Mouse (Mus musculus) forebrain, embryonic 11.5 days (tissue): Measurements from ENCODE around the gene Prokr2. TPM values are rescaled to one million over a fixed set of nuclear protein-coding genes. Genes with fewer than 3 reads are reported as not detected.

Experiments used
- ATAC-seq: fragments of 200-750 bp; cut with Nextera tagmentation; replicated peaks from 2 replicates; pipeline ENCODE4 v1.8.0; 2017; ENCODE audit warnings: moderate TSS enrichment; ENCODE audit not compliant: low FRiP score
- DNase-seq: peaks from one replicate; pipeline ENCODE4 v3.0.0-alpha.2; 2017; ENCODE audit warnings: low spot score
- H3K27ac ChIP-seq: fragments of 300-500 bp; sonication (generic); 2 replicates; pipeline ENCODE4 v1.5.1; 2014; ENCODE audit warnings: low read depth, low read length
- H3K27me3 ChIP-seq: fragments of 300-500 bp; sonication (generic); 2 replicates; pipeline ENCODE4 v1.6.1; 2014; ENCODE audit warnings: mild to moderate bottlenecking, low read length, mixed read lengths; ENCODE audit not compliant: control insufficient read depth, insufficient read depth
- H3K36me3 ChIP-seq: fragments of 300-500 bp; sonication (generic); 2 replicates; pipeline ENCODE4 v1.6.1; 2014; ENCODE audit warnings: mild to moderate bottlenecking, low read length, moderate library complexity, mixed read lengths; ENCODE audit not compliant: control insufficient read depth, insufficient read depth
- H3K4me1 ChIP-seq: fragments of 300-500 bp; sonication (generic); replicated peaks from 2 replicates; pipeline ENCODE4 v1.6.1; 2014; ENCODE audit warnings: low read length, mixed read lengths; ENCODE audit not compliant: control insufficient read depth, insufficient read depth
- H3K4me2 ChIP-seq: fragments of 300-500 bp; sonication (generic); 2 replicates; pipeline ENCODE4 v1.6.1; 2014; ENCODE audit warnings: low read depth, mild to moderate bottlenecking, low read length, moderate library complexity, mixed read lengths; ENCODE audit not compliant: severe bottlenecking
- H3K4me3 ChIP-seq: fragments of 300-500 bp; sonication (generic); 2 replicates; pipeline ENCODE4 v1.5.1; 2014; ENCODE audit warnings: low read depth, low read length
- H3K9ac ChIP-seq: fragments of 300-500 bp; sonication (generic); 2 replicates; pipeline ENCODE4 v1.6.1; 2014; ENCODE audit warnings: low read length
- H3K9me3 ChIP-seq: fragments of 300-500 bp; sonication (generic); 2 replicates; pipeline ENCODE4 v1.6.1; 2016; ENCODE audit warnings: low read length, mixed read lengths; ENCODE audit not compliant: control insufficient read depth
- WGBS: fragments of 180-500 bp; shearing (Covaris S2); extraction: QIAGEN DNeasy Blood & Tissue Kit; methylation state at CpG from one replicate; pipeline ENCODE4 v1.1.7; 2014; 5-methylcytosine and 5-hydroxymethylcytosine counted together
- polyA plus RNA-seq: library from polyadenylated mRNA; unstranded; fragments of >200 nt; fragmentation: Nextera tagmentation; extraction: Ambion mirVana; gene quantifications from 2 replicates; pipeline ENCODE4 v1.2.1, GENCODE M21; 2014

Prokr2 gene
- polyA plus RNA-seq, 1 experiment from 2014 or later = 3.3 TPM

- DNase-seq (no peak), ATAC-seq (no peak)
- Histone ChIP-seq H3K9me3 (peaks cover 4% of the 10 kb centered on the region; the same call in 1 of the 2 replicates), H3K4me2 (no peak overlapping the region), H3K27ac (no peak overlapping the region), H3K36me3 (no peaks in the 10 kb centered on the region), H3K4me3 (no peak overlapping the region), H3K27me3 (no peaks in the 10 kb centered on the region), H3K9ac (no peak overlapping the region), H3K4me1 (no peaks in the 10 kb centered on the region)
- WGBS = 71% methylated on average over 1 of the region's 1 CpGs
Measured at GRCm38 (mm10) chr2:132395753-132396152, 10.5 kb upstream of the Prokr2 start.

GRCm38 (mm10) chr2:132390607-132391160, 5.4 kb upstream of the Prokr2 start:
- ATAC-seq (no peak), DNase-seq (no peak)
- H3K4me1 ChIP-seq = no peaks in the 10 kb centered on the region
- H3K9me3 ChIP-seq = no peaks in the 10 kb centered on the region
- H3K9ac ChIP-seq = no peak overlapping the region
- no peak overlapping the region for H3K27ac ChIP-seq
- no peaks in the 10 kb centered on the region for H3K27me3 ChIP-seq
- no peak overlapping the region for H3K4me3 ChIP-seq
- H3K4me2 ChIP-seq = no peak overlapping the region
- no peaks in the 10 kb centered on the region for H3K36me3 ChIP-seq
- WGBS = 88% methylated on average over 8 of the region's 8 CpGs

GRCm38 (mm10) chr2:132389562-132389961, 4.3 kb upstream of the Prokr2 start:
- DNase-seq (peak; percentile 63), ATAC-seq (no peak)
- Histone ChIP-seq H3K27me3 (no peaks in the 10 kb centered on the region; the same call in 1 of the 2 replicates), H3K9me3 (no peaks in the 10 kb centered on the region), H3K27ac (no peak overlapping the region), H3K4me3 (no peak overlapping the region), H3K9ac (no peak overlapping the region), H3K36me3 (no peaks in the 10 kb centered on the region), H3K4me1 (0 out of 2 replicates have a peak, but pooled peaks cover 1% of the 10 kb centered on the region), H3K4me2 (no peak overlapping the region)
- 24% methylated on average over 7 of the region's 7 CpGs for WGBS

GRCm38 (mm10) chr2:132384511-132385193, 595 bp downstream of the Prokr2 start:
- under 1% methylated on average over 31 of the region's 31 CpGs for WGBS
- ATAC-seq (peak; percentile 68), DNase-seq (no peak)
- Histone ChIP-seq H3K4me3 (peak overlapping the region; percentile 57), H3K36me3 (no peaks in the 10 kb centered on the region), H3K4me2 (peak overlapping the region; percentile 96), H3K27me3 (peaks cover 4% of the 10 kb centered on the region; the same call in 1 of the 2 replicates), H3K9me3 (no peaks in the 10 kb centered on the region), H3K9ac (peak overlapping the region; percentile 59), H3K27ac (no peak overlapping the region), H3K4me1 (0 out of 2 replicates have a peak, but pooled peaks cover 1% of the 10 kb centered on the region)

GRCm38 (mm10) chr2:132382308-132382707, 2.9 kb downstream of the Prokr2 start:
- peaks cover 4% of the 10 kb centered on the region; the same call in 1 of the 2 replicates for H3K27me3 ChIP-seq
- DNase-seq (no peak), ATAC-seq (no peak)
- no peak overlapping the region for H3K4me2 ChIP-seq
- H3K9ac ChIP-seq = no peak overlapping the region
- H3K36me3 ChIP-seq = no peaks in the 10 kb centered on the region
- H3K4me3 ChIP-seq = no peak overlapping the region
- 69% methylated on average over 2 of the region's 2 CpGs for WGBS
- H3K27ac ChIP-seq = no peak overlapping the region
- 0 out of 2 replicates have a peak, but pooled peaks cover 1% of the 10 kb centered on the region for H3K4me1 ChIP-seq
- H3K9me3 ChIP-seq = no peaks in the 10 kb centered on the region

GRCm38 (mm10) chr2:132379690-132380089, 5.6 kb downstream of the Prokr2 start:
- peaks cover 4% of the 10 kb centered on the region; the same call in 1 of the 2 replicates for H3K27me3 ChIP-seq
- H3K4me1 ChIP-seq = 0 out of 2 replicates have a peak, but pooled peaks cover 1% of the 10 kb centered on the region
- 63% methylated on average over 4 of the region's 4 CpGs for WGBS
- no peak overlapping the region for H3K9ac ChIP-seq
- H3K4me2 ChIP-seq = no peak overlapping the region
- no peak overlapping the region for H3K27ac ChIP-seq
- H3K36me3 ChIP-seq = no peaks in the 10 kb centered on the region
- DNase-seq (no peak), ATAC-seq (no peak)
- no peak overlapping the region for H3K4me3 ChIP-seq
- no peaks in the 10 kb centered on the region for H3K9me3 ChIP-seq

- H3K4me3 ChIP-seq = no peak overlapping the region
- 77% methylated on average over 10 of the region's 10 CpGs for WGBS
- H3K36me3 ChIP-seq = no peaks in the 10 kb centered on the region
- H3K4me1 ChIP-seq = no peaks in the 10 kb centered on the region
- ATAC-seq = no peak
- H3K9me3 ChIP-seq = no peaks in the 10 kb centered on the region
- peaks cover 1% of the 10 kb centered on the region; the same call in 1 of the 2 replicates for H3K27me3 ChIP-seq
- H3K4me2 ChIP-seq = no peak overlapping the region
- no peak overlapping the region for H3K9ac ChIP-seq
- no peak overlapping the region for H3K27ac ChIP-seq
- DNase-seq = no peak
Measured at GRCm38 (mm10) chr2:132378602-132379150, 6.6 kb downstream of the Prokr2 start.

GRCm38 (mm10) chr2:132377436-132377835, 7.8 kb downstream of the Prokr2 start:
- Histone ChIP-seq H3K27ac (no peak overlapping the region), H3K4me1 (no peaks in the 10 kb centered on the region), H3K4me3 (no peak overlapping the region), H3K36me3 (no peaks in the 10 kb centered on the region), H3K9me3 (no peaks in the 10 kb centered on the region), H3K9ac (no peak overlapping the region), H3K4me2 (no peak overlapping the region), H3K27me3 (no peaks in the 10 kb centered on the region)
- ATAC-seq (no peak), DNase-seq (no peak)
- WGBS = 91% methylated on average over 2 of the region's 2 CpGs
